Mouse (Mus musculus): ENCODE results near the gene Pi4ka. TPM values are rescaled to one million over a fixed set of nuclear protein-coding genes. Genes with fewer than 3 reads are reported as not detected.

Pi4ka gene
- total RNA-seq, 1 experiment, result 42.5 TPM

GRCm38 (mm10) chr16:17345141-17345812, 60.8 kb downstream of the Pi4ka start:
- in situ Hi-C loops (cut with MboI; ENCODE audit: low sequenced_read_pairs in 2 of 2, unreplicated experiment in 2 of 2), result no loop called here
- TF ChIP-seq CHD2 (IDR thresholded peaks at IDR 0.05; ENCODE audit: low read depth, low read length) (no peak), HCFC1 (IDR thresholded peaks at IDR 0.05; ENCODE audit: borderline replicate concordance, insufficient read depth, low read length) (no peak), ZNF384 (IDR thresholded peaks at IDR 0.05; ENCODE audit: low read depth, low read length) (no peak), MAFK (IDR thresholded peaks at IDR 0.05; ENCODE audit: insufficient read depth, low read depth, low read length) (no peak), ZC3H11A (IDR thresholded peaks at IDR 0.05; ENCODE audit: borderline replicate concordance, low read depth, low read length) (no peak)
- Histone ChIP-seq H3K36me3 (ENCODE audit: control insufficient read depth, insufficient read depth, low read length, poor library complexity, severe bottlenecking) (peaks cover 6% of the 10 kb centered on the region; the same call in 1 of the 2 replicates), H3K4me1 (ENCODE audit: control insufficient read depth in 2 of 2, insufficient read depth in 2 of 2, low read length in 2 of 2, poor library complexity in 1 of 2) (no peaks in the 10 kb centered on the region), H3K4me3 (ENCODE audit: insufficient read depth in 1 of 2, low read depth in 1 of 2, low read length in 2 of 2, poor library complexity in 1 of 2, severe bottlenecking in 1 of 2) (no peak overlapping the region), H3K9me3 (ENCODE audit: control insufficient read depth, insufficient read depth, low read depth, low read length) (no peaks in the 10 kb centered on the region), H3K9ac (ENCODE audit: insufficient read depth, low read depth, low read length, poor library complexity, severe bottlenecking) (no peak overlapping the region), H3K27ac (ENCODE audit: insufficient read depth, low read depth, low read length, poor library complexity, severe bottlenecking) (no peak overlapping the region)
- DNase-seq (ENCODE audit: low read depth, low spot score), result no peak

DNA sequence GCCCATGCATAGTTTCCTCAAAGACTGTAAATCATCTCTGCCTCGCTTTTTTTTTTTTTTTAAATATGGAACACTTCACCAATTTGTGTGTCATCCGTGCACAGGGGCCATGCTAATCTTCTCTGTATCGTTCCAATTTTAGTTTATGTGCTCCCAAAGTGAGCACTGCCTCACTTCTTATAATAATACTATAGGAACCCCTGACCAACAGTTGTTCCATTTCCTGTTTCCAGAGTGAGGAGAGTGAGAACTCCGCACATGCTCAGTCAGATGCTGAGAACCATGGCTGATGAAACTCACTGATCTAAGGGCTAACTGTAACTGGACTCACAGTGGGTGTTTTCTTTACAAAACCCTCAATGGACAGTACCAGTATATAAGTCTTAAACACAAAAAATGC, 64.3 kb downstream of the Pi4ka start:
- TF ChIP-seq ZNF384 (IDR thresholded peaks at IDR 0.05; ENCODE audit: low read depth, low read length) (no peak), CHD2 (IDR thresholded peaks at IDR 0.05; ENCODE audit: low read depth, low read length) (no peak), MAFK (IDR thresholded peaks at IDR 0.05; ENCODE audit: insufficient read depth, low read depth, low read length) (no peak)
- no peaks in the 10 kb centered on the region for H3K9me3 ChIP-seq (ENCODE audit: control insufficient read depth, insufficient read depth, low read depth, low read length)
- H3K4me3 ChIP-seq (ENCODE audit: insufficient read depth in 1 of 2, low read depth in 1 of 2, low read length in 2 of 2, poor library complexity in 1 of 2, severe bottlenecking in 1 of 2), result no peak overlapping the region
- in situ Hi-C loops (cut with MboI; ENCODE audit: low sequenced_read_pairs in 2 of 2, unreplicated experiment in 2 of 2), result no loop called here
- DNase-seq (ENCODE audit: low read depth, low spot score), result no peak
- H3K36me3 ChIP-seq (ENCODE audit: control insufficient read depth, insufficient read depth, low read length, poor library complexity, severe bottlenecking), result no peaks in the 10 kb centered on the region
- no peak overlapping the region for H3K27ac ChIP-seq (ENCODE audit: insufficient read depth, low read depth, low read length, poor library complexity, severe bottlenecking)
- no peak overlapping the region for H3K9ac ChIP-seq (ENCODE audit: insufficient read depth, low read depth, low read length, poor library complexity, severe bottlenecking)
- H3K4me1 ChIP-seq (ENCODE audit: control insufficient read depth in 2 of 2, insufficient read depth in 2 of 2, low read length in 2 of 2, poor library complexity in 1 of 2), result no peaks in the 10 kb centered on the region

DNA sequence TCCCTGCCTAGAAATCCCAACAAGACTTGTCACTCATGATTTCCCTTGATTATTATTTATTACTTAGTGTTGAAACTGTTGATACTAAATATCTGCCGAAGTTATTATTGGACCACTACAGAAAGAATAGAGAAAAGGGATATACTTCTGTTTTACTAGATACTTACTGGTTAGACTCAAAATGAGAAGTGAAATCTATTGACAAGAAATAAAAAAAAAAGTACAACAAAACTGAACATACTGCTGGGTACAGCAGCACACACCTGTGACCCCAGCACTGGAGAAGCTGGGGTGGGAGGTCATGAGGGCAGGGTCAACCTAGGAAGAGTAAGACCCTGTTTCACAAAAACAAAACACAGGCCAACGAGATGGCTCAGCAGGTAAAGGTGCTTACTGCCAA, 65.4 kb downstream of the Pi4ka start:
- in situ Hi-C loops (cut with MboI; ENCODE audit: low sequenced_read_pairs in 2 of 2, unreplicated experiment in 2 of 2), result no loop called here
- no peak overlapping the region for H3K4me3 ChIP-seq (ENCODE audit: insufficient read depth in 1 of 2, low read depth in 1 of 2, low read length in 2 of 2, poor library complexity in 1 of 2, severe bottlenecking in 1 of 2)
- H3K9me3 ChIP-seq (ENCODE audit: control insufficient read depth, insufficient read depth, low read depth, low read length), result no peaks in the 10 kb centered on the region
- H3K36me3 ChIP-seq (ENCODE audit: control insufficient read depth, insufficient read depth, low read length, poor library complexity, severe bottlenecking), result peaks cover 4% of the 10 kb centered on the region; the same call in 1 of the 2 replicates
- H3K4me1 ChIP-seq (ENCODE audit: control insufficient read depth in 2 of 2, insufficient read depth in 2 of 2, low read length in 2 of 2, poor library complexity in 1 of 2), result no peaks in the 10 kb centered on the region
- DNase-seq (ENCODE audit: low read depth, low spot score), result no peak
- H3K9ac ChIP-seq (ENCODE audit: insufficient read depth, low read depth, low read length, poor library complexity, severe bottlenecking), result no peak overlapping the region
- no peak overlapping the region for H3K27ac ChIP-seq (ENCODE audit: insufficient read depth, low read depth, low read length, poor library complexity, severe bottlenecking)
- TF ChIP-seq MAFK (IDR thresholded peaks at IDR 0.05; ENCODE audit: insufficient read depth, low read depth, low read length), result no peak
- no peak for TF ChIP-seq CHD2 (IDR thresholded peaks at IDR 0.05; ENCODE audit: low read depth, low read length)
- TF ChIP-seq ZNF384 (IDR thresholded peaks at IDR 0.05; ENCODE audit: low read depth, low read length), result no peak
- TF ChIP-seq HCFC1 (IDR thresholded peaks at IDR 0.05; ENCODE audit: borderline replicate concordance, insufficient read depth, low read length), result no peak
- no peak for TF ChIP-seq ZC3H11A (IDR thresholded peaks at IDR 0.05; ENCODE audit: borderline replicate concordance, low read depth, low read length)

DNA sequence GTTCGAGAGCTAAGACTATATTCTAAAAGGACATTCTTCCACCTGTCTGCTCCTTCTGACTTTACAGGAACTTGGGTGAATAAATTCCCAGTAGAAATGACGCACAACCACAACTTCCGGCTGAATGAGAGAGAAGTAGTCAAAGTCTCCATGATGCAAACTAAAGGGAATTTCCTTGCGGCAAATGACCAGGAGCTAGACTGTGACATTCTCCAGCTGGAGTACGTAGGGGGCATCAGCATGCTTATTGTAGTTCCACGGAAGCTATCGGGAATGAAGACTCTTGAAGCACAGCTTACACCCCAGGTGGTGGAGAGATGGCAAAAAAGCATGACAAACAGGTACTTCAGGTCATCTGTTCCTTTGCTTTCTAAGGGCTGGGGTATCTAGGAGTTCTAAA, 66.4 kb downstream of the Pi4ka start:
- Histone ChIP-seq H3K9me3 (ENCODE audit: control insufficient read depth, insufficient read depth, low read depth, low read length) (no peaks in the 10 kb centered on the region), H3K36me3 (ENCODE audit: control insufficient read depth, insufficient read depth, low read length, poor library complexity, severe bottlenecking) (peaks cover 5% of the 10 kb centered on the region; the same call in 1 of the 2 replicates), H3K4me3 (ENCODE audit: insufficient read depth in 1 of 2, low read depth in 1 of 2, low read length in 2 of 2, poor library complexity in 1 of 2, severe bottlenecking in 1 of 2) (no peak overlapping the region), H3K27ac (ENCODE audit: insufficient read depth, low read depth, low read length, poor library complexity, severe bottlenecking) (no peak overlapping the region), H3K9ac (ENCODE audit: insufficient read depth, low read depth, low read length, poor library complexity, severe bottlenecking) (no peak overlapping the region), H3K4me1 (ENCODE audit: control insufficient read depth in 2 of 2, insufficient read depth in 2 of 2, low read length in 2 of 2, poor library complexity in 1 of 2) (no peaks in the 10 kb centered on the region)
- in situ Hi-C loops (cut with MboI; ENCODE audit: low sequenced_read_pairs in 2 of 2, unreplicated experiment in 2 of 2), result no loop called here
- DNase-seq (ENCODE audit: low read depth, low spot score), result no peak
- TF ChIP-seq CHD2 (IDR thresholded peaks at IDR 0.05; ENCODE audit: low read depth, low read length), result no peak
- no peak for TF ChIP-seq ZNF384 (IDR thresholded peaks at IDR 0.05; ENCODE audit: low read depth, low read length)
- no peak for TF ChIP-seq HCFC1 (IDR thresholded peaks at IDR 0.05; ENCODE audit: borderline replicate concordance, insufficient read depth, low read length)
- TF ChIP-seq MAFK (IDR thresholded peaks at IDR 0.05; ENCODE audit: insufficient read depth, low read depth, low read length), result no peak
- no peak for TF ChIP-seq ZC3H11A (IDR thresholded peaks at IDR 0.05; ENCODE audit: borderline replicate concordance, low read depth, low read length)
